8 mouse cellular contexts compared by ENCODE assay signal in the genomic region with DNA sequence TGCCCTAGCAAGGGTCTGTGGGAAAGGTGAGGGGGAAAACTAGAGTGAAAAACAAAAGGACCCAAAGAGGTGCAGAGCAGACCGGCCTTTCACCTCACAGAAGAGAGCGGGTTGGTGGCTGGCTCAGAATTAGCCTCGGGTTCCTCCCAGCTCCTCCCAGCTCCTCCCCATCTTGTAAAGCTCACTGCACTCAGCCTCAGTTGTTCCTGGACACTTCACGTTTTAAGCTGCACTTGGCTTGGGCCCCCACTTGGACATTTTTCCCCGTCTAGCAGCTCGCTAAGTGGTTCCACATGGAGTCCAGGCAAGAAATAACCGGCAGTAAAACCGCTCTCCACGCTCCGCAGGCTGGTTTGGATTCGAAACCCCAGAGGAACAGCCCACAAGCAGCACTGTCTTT. TPM values are rescaled to one million over a fixed set of nuclear protein-coding genes. Genes with fewer than 3 reads are reported as not detected.
DNase-seq lines count a peak whose midpoint lies in the region; ATAC-seq lines count a peak whose summit lies in the region.

No protein-coding gene starts in this region.

- H3K9ac ChIP-seq in embryonic facial prominence, embryonic 12.5 days = peak overlapping the region; percentile 17; the same call in 1 of the 2 replicates
- H3K9ac ChIP-seq in liver, embryonic 16.5 days (ENCODE audit: low read depth, low read length) = no peak overlapping the region

- DNase-seq in R1 (ENCODE audit: low read depth, low spot score) = peak; percentile 54
- peak; percentile 9 for DNase-seq in heart, postnatal 25 days (ENCODE audit: low spot score)
- peak; percentile 3 for DNase-seq in skeletal muscle tissue, adult 2 months (ENCODE audit: low read depth, low spot score)
- no peak for DNase-seq in yolk sac, embryonic 10.5 days (ENCODE audit: low spot score)
- DNase-seq in layer of hippocampus, postnatal 25 days (ENCODE audit: extremely low spot score in 1 of 2, low spot score in 1 of 2) = no peak
- no peak for DNase-seq in left cerebral cortex, postnatal 36 days (ENCODE audit: low spot score in 2 of 2)

- peak overlapping the region; percentile 9; the same call in 1 of the 2 replicates for H3K4me3 ChIP-seq in embryonic facial prominence, embryonic 12.5 days
- 0 out of 2 replicates have a peak overlapping the region, but pooled peaks have one; percentile 7 for H3K4me3 ChIP-seq in liver, embryonic 16.5 days (ENCODE audit: low read depth, low read length)

- H3K4me2 ChIP-seq in embryonic facial prominence, embryonic 12.5 days (replicated peaks) = peak overlapping the region; percentile 40
- H3K4me2 ChIP-seq in liver, embryonic 16.5 days (ENCODE audit: low read depth, low read length) = peak overlapping the region; percentile 40

- H3K27ac ChIP-seq in embryonic facial prominence, embryonic 12.5 days = peak overlapping the region; percentile 99
- H3K27ac ChIP-seq in liver, embryonic 16.5 days (ENCODE audit: low read length) = peak overlapping the region; percentile 36; the same call in 1 of the 2 replicates

- intact Hi-C loops in heart, postnatal 25 days (cut with DNase I) = no loop called here
- intact Hi-C loops in left cerebral cortex, postnatal 36 days (cut with DNase I) = no loop called here

- peak; percentile 75 for ATAC-seq in embryonic facial prominence, embryonic 12.5 days (ENCODE audit: insufficient number of reproducible peaks, insufficient read depth, low FRiP score, low TSS enrichment)
- peak; percentile 13; the same call in 1 of the 2 replicates for ATAC-seq in liver, embryonic 16.5 days (ENCODE audit: low read depth)

- no peaks in the 10 kb centered on the region for H3K9me3 ChIP-seq in embryonic facial prominence, embryonic 12.5 days
- no peaks in the 10 kb centered on the region for H3K9me3 ChIP-seq in liver, embryonic 16.5 days (replicated peaks; ENCODE audit: control insufficient read depth, low read length)

- WGBS in embryonic facial prominence, embryonic 12.5 days = 12% methylated on average over 11 of the region's 11 CpGs
- 40% methylated on average over 11 of the region's 11 CpGs for WGBS in liver, embryonic 16.5 days (ENCODE audit: insufficient replicate concordance)

- H3K4me1 ChIP-seq in embryonic facial prominence, embryonic 12.5 days = peaks cover 47% of the 10 kb centered on the region
- H3K4me1 ChIP-seq in liver, embryonic 16.5 days (ENCODE audit: control insufficient read depth, low read depth, low read length) = no peaks in the 10 kb centered on the region; the same call in none of the 2 replicates

- peaks cover 5% of the 10 kb centered on the region; the same call in 1 of the 2 replicates for H3K27me3 ChIP-seq in embryonic facial prominence, embryonic 12.5 days
- H3K27me3 ChIP-seq in liver, embryonic 16.5 days (ENCODE audit: control insufficient read depth, insufficient read depth, low read depth, low read length) = peaks cover 48% of the 10 kb centered on the region

- H3K36me3 ChIP-seq in embryonic facial prominence, embryonic 12.5 days = peaks cover 6% of the 10 kb centered on the region
- H3K36me3 ChIP-seq in liver, embryonic 16.5 days (ENCODE audit: control insufficient read depth, insufficient read depth) = no peaks in the 10 kb centered on the region

RNA-seq across cellular contexts. Expression of gene P4ha3, which starts 3.3 kb away (rescaled TPM):
- polyA plus RNA-seq in embryonic facial prominence, embryonic 12.5 days (2016; fragmentation: Nextera tagmentation; extraction: Ambion mirVana) = 15.5 and 16.6 TPM in 2 replicates
- under 1 TPM; 0.45 to 0.73 TPM for total RNA-seq in heart, postnatal 25 days (2021)
- 0.54 and 0.81 TPM in 2 replicates for polyA plus RNA-seq in liver, embryonic 16.5 days (2015; fragmentation: Nextera tagmentation; extraction: Ambion mirVana)
- total RNA-seq in layer of hippocampus, postnatal 25 days (2021) = 1 to 10 TPM; 5.4 to 6.0 TPM
- total RNA-seq in left cerebral cortex, postnatal 36 days (2021) = 1 to 10 TPM; 5.4 to 5.9 TPM

Comparison
In these comparisons a context has a peak if more than half of its experiments do, and no peak if none do; other contexts are left out.
1. DNase-seq: peak in R1 (single experiment), heart, postnatal 25 days (single experiment) and skeletal muscle tissue, adult 2 months (single experiment); none in yolk sac, embryonic 10.5 days (single experiment), layer of hippocampus, postnatal 25 days (0 of 2) and left cerebral cortex, postnatal 36 days (0 of 2).